In genomic region chr2:50296987-50297350, GRCm38 (mm10) we compare ENCODE assay signal across 8 mouse cellular contexts. TPM values are rescaled to one million over a fixed set of nuclear protein-coding genes. Genes with fewer than 3 reads are reported as not detected.
A peak's percentile ranks its signal among the peaks of the same experiment; 100 is the strongest.
DNase-seq lines count a peak whose midpoint lies in the region; ATAC-seq lines count a peak whose summit lies in the region.

No protein-coding gene starts in this region.

- no peaks in the 10 kb centered on the region for H3K36me3 ChIP-seq in heart, embryonic 15.5 days
- H3K36me3 ChIP-seq in forebrain, embryonic 15.5 days = no peaks in the 10 kb centered on the region
- H3K36me3 ChIP-seq in macrophage (ENCODE audit: inconsistent target) = no peaks in the 10 kb centered on the region

- H3K4me1 ChIP-seq in heart, embryonic 15.5 days (replicated peaks) = peaks cover 20% of the 10 kb centered on the region
- peaks cover 32% of the 10 kb centered on the region for H3K4me1 ChIP-seq in forebrain, embryonic 15.5 days

- intact Hi-C loops in gastrocnemius, postnatal 36 days (cut with DNase I) = no loop called here

- peaks cover 42% of the 10 kb centered on the region for H3K79me2 ChIP-seq in macrophage (ENCODE audit: inconsistent target)

- peak overlapping the region; percentile 69 for H3K4me2 ChIP-seq in heart, embryonic 15.5 days
- peak overlapping the region; percentile 49 for H3K4me2 ChIP-seq in forebrain, embryonic 15.5 days (replicated peaks)

- no peak for DNase-seq in heart, adult 8-10 months (ENCODE audit: low spot score)
- peak; percentile 22 for DNase-seq in MN1 (ENCODE audit: low spot score)
- DNase-seq in gastrocnemius, postnatal 36 days = no peak
- DNase-seq in thymus, adult 18-20 months = no peak
- DNase-seq in left cerebral cortex, adult 18-20 months (ENCODE audit: low spot score in 2 of 2) = no peak

- whole genome bisulfite sequencing in heart, embryonic 15.5 days = 2% methylated on average over 8 of the region's 9 CpGs
- 1% methylated on average over 9 of the region's 9 CpGs for WGBS in forebrain, embryonic 15.5 days
- 8% methylated on average over 8 of the region's 9 CpGs for WGBS in macrophage (ENCODE audit: missing documents)

- peak overlapping the region; percentile 95; the same call in 1 of the 2 replicates for H3K27ac ChIP-seq in heart, embryonic 15.5 days
- H3K27ac ChIP-seq in forebrain, embryonic 15.5 days (replicated peaks) = no peak overlapping the region
- H3K27ac ChIP-seq in macrophage = no peak overlapping the region

- ATAC-seq in heart, embryonic 15.5 days (replicated peaks; ENCODE audit: insufficient number of reproducible peaks, insufficient read depth, low FRiP score, low read depth) = no peak
- peak; percentile 21; the same call in 1 of the 2 replicates for ATAC-seq in forebrain, embryonic 15.5 days (replicated peaks)

- H3K27me3 ChIP-seq in heart, embryonic 15.5 days = no peaks in the 10 kb centered on the region
- H3K27me3 ChIP-seq in forebrain, embryonic 15.5 days = no peaks in the 10 kb centered on the region

- H3K9ac ChIP-seq in heart, embryonic 15.5 days = 0 out of 2 replicates have a peak overlapping the region, but pooled peaks have one; percentile 12
- H3K9ac ChIP-seq in forebrain, embryonic 15.5 days (replicated peaks) = no peak overlapping the region

- no peaks in the 10 kb centered on the region for H3K9me3 ChIP-seq in heart, embryonic 15.5 days (replicated peaks)
- H3K9me3 ChIP-seq in forebrain, embryonic 15.5 days = no peaks in the 10 kb centered on the region

- H3K4me3 ChIP-seq in heart, embryonic 15.5 days = peak overlapping the region; percentile 86
- peak overlapping the region; percentile 72 for H3K4me3 ChIP-seq in forebrain, embryonic 15.5 days
- H3K4me3 ChIP-seq in macrophage (ENCODE audit: inconsistent target) = peak overlapping the region; percentile 68

RNA-seq across cellular contexts. Expression of gene Mmadhc, which starts 0.4 kb away (rescaled TPM):
- 119 and 127 TPM in 2 replicates for polyA plus RNA-seq in heart, embryonic 15.5 days (2015; fragmentation: Nextera tagmentation; extraction: Ambion mirVana)
- total RNA-seq in heart, adult 8-10 months (2022) = 100 to 1,000 TPM; 150 to 168 (median 159) TPM
- polyA plus RNA-seq in forebrain, embryonic 15.5 days (2015; fragmentation: Nextera tagmentation; extraction: Ambion mirVana) = 155 and 164 TPM in 2 replicates
- 10 to 100 TPM; 19.2 to 61.1 (median 40.2) TPM for total RNA-seq in macrophage (2018; cell fraction: chromatin; rRNA removed)
- 10 to 100 TPM; 41.7 to 60.5 (median 49.2) TPM for total RNA-seq in macrophage (2018; cell fraction: cytosol; rRNA removed)
- 10 to 100 TPM; 22.4 to 58.6 (median 38.4) TPM for total RNA-seq in macrophage (2018; cell fraction: nucleus; rRNA removed)
- polyA plus RNA-seq in macrophage (2018) = 31.7 to 62.5 TPM (median 46.4 TPM) in 3 replicates
- total RNA-seq in gastrocnemius, postnatal 36 days (2021) = 100 to 1,000 TPM; 104 TPM
- total RNA-seq in left cerebral cortex, adult 18-20 months (2021) = 10 to 100 TPM; 51.2 to 52.5 TPM
